Mouse (Mus musculus): ENCODE results near the gene Lmntd2. TPM values are rescaled to one million over a fixed set of nuclear protein-coding genes. Genes with fewer than 3 reads are reported as not detected.

Lmntd2 gene
- polyA plus RNA-seq, 1 experiment from 2014 or later, result 1.8 TPM

DNA sequence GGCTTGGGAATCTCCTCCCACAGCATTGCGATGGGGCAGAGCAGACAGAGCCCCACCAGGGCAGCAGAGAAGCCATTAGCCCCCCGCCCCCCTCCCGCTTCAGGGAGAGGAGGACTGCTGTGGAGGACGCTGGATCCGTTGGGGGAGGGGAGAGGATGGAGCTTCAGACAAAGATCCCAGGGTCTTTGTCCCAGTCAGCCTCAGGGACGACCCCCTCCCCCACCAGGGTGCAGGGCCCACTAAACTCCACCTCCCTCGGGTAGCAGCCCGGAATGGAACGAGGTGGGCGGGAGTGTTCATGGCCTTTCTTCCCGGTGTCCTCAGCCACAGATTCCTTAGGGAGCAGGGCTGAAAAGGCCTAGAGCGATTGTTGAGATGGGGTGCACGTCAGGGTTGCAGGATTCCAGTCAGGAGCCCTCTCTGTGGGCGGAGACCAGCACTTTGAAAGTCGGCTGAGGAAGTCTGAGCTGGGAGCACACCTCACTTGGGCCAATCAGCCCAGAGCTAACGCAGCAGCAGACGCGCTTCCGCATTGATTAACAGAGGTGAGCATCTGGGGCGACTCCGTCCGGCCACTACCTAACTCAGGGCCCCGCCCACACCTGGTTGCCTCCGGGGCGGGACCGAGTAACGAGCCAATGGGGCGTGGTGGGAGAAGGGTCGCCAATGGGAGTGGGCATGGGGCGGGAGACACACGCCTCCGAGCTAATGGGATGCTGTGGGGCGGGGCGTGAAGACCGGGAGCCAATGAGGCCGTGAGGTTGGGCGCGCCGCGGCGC is 1.4 kb upstream of the Lmntd2 start, which contains the start of gene Rassf7:
Gene Rassf7 (plus strand): TSS at position 760 of the 779 bp plus-strand sequence.
- Histone ChIP-seq H3K36me3 (peaks cover 19% of the 10 kb centered on the region), H3K27me3 (no peaks in the 10 kb centered on the region), H3K9me3 (no peaks in the 10 kb centered on the region), H3K4me3 (replicated peaks) (peak within 1 kb of the TSS; percentile 70), H3K27ac (peak within 1 kb of the TSS; percentile 88), H3K4me1 (replicated peaks) (peaks cover 29% of the 10 kb centered on the region), H3K9ac (replicated peaks) (peak within 1 kb of the TSS; percentile 73), H3K4me2 (replicated peaks) (peak within 1 kb of the TSS; percentile 91)
- under 1% methylated on average over 41 of the region's 41 CpGs for WGBS
- ATAC-seq, result peak; percentile 96

DNA sequence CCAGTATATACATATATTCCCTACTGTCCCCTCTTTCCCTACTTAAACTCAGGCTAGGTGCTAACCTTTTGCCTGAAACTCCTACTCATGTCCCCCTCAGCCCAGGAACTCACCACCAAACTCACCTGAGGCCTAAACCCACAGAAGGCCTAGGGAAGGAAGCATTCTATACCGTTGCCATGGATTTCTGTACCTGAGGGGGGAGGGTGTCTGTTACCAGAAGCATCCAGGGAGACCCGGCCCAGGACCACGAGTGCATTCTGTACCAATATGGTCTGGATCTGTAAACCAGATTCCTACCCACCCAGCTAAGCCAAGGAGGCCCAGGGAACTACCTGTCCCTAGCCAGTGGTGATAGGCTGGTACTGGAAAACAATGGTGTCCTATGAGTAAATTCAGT is 430 bp upstream of the Lmntd2 start:
- Histone ChIP-seq H3K4me1 (replicated peaks) (peaks cover 29% of the 10 kb centered on the region), H3K4me2 (replicated peaks) (no peak overlapping the region), H3K36me3 (peaks cover 13% of the 10 kb centered on the region), H3K27me3 (no peaks in the 10 kb centered on the region), H3K27ac (peak overlapping the region; percentile 88; the same call in 1 of the 2 replicates), H3K9ac (replicated peaks) (no peak overlapping the region), H3K4me3 (replicated peaks) (no peak overlapping the region), H3K9me3 (no peaks in the 10 kb centered on the region)
- ATAC-seq, result no peak
- 74% methylated on average over 3 of the region's 3 CpGs for WGBS

DNA sequence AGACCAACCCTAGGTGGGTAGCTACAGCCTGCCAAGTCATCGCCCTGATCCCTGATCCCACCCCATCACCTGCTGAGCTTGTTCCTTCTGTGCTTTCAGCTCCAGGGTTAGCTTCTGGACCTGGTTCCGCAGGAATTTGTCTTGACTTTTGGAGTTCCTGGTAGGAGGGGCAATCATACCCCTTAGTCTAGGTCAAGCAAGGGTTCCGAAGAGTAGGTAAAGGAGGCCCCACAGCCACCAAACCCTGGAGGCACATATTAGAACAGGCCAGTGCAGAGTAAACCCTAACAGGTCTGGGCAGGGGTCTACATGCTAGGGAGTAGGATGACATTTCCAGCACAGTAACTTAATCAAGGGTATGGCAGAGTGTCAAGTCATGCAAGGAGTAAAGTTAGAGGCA is 747 bp downstream of the Lmntd2 start:
- no peak overlapping the region for H3K27ac ChIP-seq
- no peak overlapping the region for H3K4me2 ChIP-seq (replicated peaks)
- H3K9ac ChIP-seq (replicated peaks), result no peak overlapping the region
- no peak overlapping the region for H3K4me3 ChIP-seq (replicated peaks)
- no peaks in the 10 kb centered on the region for H3K9me3 ChIP-seq
- peaks cover 8% of the 10 kb centered on the region for H3K36me3 ChIP-seq
- H3K4me1 ChIP-seq (replicated peaks), result peaks cover 28% of the 10 kb centered on the region
- ATAC-seq, result no peak
- H3K27me3 ChIP-seq, result no peaks in the 10 kb centered on the region
- 88% methylated on average over 3 of the region's 3 CpGs for WGBS

DNA sequence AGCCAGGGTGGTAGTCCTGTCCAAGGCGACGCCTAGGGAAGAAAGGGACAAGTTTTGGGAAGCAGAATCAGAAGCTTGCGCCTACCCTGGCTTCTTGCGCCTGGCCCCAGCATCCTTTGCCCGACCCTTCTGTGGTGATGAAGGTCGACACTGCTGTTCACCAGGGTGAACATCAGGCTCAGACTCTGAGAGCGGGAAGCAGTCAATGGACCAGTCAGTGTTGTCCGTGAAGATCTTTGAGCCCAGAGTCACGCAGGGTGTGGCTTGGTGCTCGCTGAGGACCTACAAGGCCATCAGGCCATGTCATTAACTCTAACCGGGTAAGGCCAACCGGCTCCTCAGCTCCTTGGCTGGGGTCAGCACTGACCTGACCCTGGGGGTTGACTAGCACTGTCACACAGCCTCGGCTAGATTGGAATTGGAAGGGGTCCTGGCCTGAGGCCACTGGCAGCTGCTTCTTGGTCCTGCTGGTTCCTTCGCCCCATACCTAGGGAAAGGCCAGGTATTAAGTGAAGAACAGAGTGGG is 3.2 kb downstream of the Lmntd2 start:
- Histone ChIP-seq H3K4me1 (replicated peaks) (peaks cover 10% of the 10 kb centered on the region), H3K9me3 (no peaks in the 10 kb centered on the region), H3K27ac (no peak overlapping the region), H3K4me3 (replicated peaks) (no peak overlapping the region), H3K27me3 (no peaks in the 10 kb centered on the region), H3K36me3 (0 out of 2 replicates have a peak, but pooled peaks cover 1% of the 10 kb centered on the region), H3K9ac (replicated peaks) (no peak overlapping the region), H3K4me2 (replicated peaks) (no peak overlapping the region)
- WGBS, result 92% methylated on average over 14 of the region's 14 CpGs
- ATAC-seq, result no peak

DNA sequence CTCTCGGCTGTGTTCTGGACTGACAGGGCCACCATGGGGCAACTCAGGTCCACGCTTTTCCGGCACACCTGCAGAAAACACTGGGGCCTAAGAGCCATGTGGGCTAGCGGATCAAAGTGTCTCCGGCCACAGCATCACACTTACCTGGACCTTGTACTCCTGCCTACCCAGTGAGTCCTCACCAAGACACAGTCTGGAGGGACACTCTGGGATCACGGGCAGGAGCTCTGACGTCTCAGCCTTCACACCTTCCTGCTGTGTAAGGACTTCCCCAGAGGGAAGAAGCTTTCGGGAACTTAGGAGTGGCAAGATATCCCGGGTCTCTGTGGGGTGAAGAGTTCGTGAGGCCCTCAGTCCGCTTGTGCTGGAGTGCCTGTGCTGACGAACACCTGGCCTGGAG is 3.7 kb downstream of the Lmntd2 start:
- Histone ChIP-seq H3K36me3 (0 out of 2 replicates have a peak, but pooled peaks cover 3% of the 10 kb centered on the region), H3K27ac (no peak overlapping the region), H3K4me3 (replicated peaks) (no peak overlapping the region), H3K4me1 (replicated peaks) (peaks cover 9% of the 10 kb centered on the region), H3K9ac (replicated peaks) (no peak overlapping the region), H3K4me2 (replicated peaks) (no peak overlapping the region), H3K27me3 (no peaks in the 10 kb centered on the region), H3K9me3 (no peaks in the 10 kb centered on the region)
- 92% methylated on average over 12 of the region's 12 CpGs for WGBS
- ATAC-seq, result no peak

DNA sequence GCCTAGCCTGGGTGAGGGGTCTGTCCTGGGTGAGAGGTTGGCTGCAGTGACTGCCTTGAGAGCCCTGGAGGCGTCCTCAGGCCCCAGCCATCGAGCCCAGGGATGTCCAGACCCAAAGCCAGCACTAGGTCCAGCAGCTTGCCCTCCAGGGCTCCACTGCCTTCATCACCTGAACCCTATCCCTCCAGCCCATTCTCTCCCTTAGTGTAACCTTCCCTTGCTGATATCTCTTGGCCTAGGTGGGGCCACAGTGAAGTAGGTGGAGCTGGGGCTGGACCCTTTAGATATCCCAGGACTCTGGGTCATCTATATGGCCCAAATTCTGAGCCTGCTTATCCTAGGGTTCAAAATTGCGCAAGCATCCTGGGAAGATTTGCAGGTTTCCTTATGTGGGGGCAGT is 4.4 kb downstream of the Lmntd2 start:
- Histone ChIP-seq H3K4me2 (replicated peaks) (no peak overlapping the region), H3K27me3 (no peaks in the 10 kb centered on the region), H3K4me3 (replicated peaks) (no peak overlapping the region), H3K9me3 (no peaks in the 10 kb centered on the region), H3K9ac (replicated peaks) (no peak overlapping the region), H3K27ac (no peak overlapping the region), H3K36me3 (0 out of 2 replicates have a peak, but pooled peaks cover 3% of the 10 kb centered on the region), H3K4me1 (replicated peaks) (peaks cover 3% of the 10 kb centered on the region)
- 61% methylated on average over 3 of the region's 3 CpGs for WGBS
- ATAC-seq, result no peak

DNA sequence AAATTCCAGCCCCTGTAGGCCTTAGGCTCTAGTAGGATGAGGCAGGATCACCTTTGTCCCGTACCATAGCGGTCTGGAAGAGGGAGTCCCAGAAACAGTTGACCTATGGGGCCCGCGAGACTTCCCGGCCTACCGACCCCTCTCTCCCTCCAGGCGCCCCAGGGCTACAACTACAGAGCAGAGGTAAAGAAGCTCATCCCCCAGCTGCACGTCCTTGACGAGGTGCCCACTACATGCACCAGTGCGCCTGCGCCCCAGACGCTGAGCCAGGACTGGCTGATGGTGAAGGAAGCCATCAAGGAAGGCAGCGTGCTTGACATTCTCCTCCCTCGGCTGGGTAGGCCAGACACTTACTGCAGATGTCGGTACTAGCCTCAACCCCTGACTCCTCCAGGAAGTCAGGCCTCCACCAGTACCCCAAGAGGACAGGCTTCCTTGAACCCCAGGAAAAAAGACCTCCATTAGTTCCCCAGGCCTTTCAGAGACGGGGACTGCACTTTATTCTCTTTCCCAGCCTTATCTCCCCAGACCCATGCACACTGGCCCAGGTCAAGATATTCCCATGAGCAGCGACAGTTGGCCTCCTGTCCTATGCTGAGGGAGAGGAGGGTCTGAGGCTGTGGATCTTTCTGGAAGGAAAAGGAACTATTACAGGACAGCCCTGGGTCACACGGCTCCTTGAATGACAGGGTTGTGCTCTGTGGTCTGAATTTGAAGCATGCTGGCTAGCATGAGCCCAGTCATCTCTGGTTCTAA is 7.5 kb downstream of the Lmntd2 start:
- Histone ChIP-seq H3K4me1 (replicated peaks) (no peaks in the 10 kb centered on the region), H3K9ac (replicated peaks) (no peak overlapping the region), H3K4me2 (replicated peaks) (no peak overlapping the region), H3K4me3 (replicated peaks) (no peak overlapping the region), H3K27ac (no peak overlapping the region), H3K27me3 (no peaks in the 10 kb centered on the region), H3K9me3 (no peaks in the 10 kb centered on the region), H3K36me3 (0 out of 2 replicates have a peak, but pooled peaks cover 3% of the 10 kb centered on the region)
- WGBS, result 93% methylated on average over 18 of the region's 18 CpGs
- ATAC-seq, result no peak

DNA sequence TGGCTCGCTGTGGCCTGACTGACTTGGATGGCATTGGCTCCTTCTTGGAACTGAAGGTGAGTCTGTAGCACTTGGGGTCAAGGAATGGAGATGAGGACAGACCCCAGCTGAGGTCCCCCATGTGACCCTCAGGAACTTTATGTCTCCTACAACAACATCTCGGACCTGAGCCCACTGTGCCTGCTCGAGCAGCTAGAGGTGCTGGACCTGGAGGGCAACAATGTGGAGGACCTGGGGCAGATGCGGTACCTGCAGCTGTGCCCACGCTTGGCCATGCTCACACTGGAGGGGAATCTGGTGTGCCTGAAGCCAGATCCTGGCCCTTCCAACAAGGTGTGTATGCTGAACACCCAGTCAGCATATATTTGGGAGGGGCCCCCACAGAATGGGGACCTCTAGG is 8.4 kb downstream of the Lmntd2 start:
- Histone ChIP-seq H3K4me3 (replicated peaks) (no peak overlapping the region), H3K4me2 (replicated peaks) (no peak overlapping the region), H3K27ac (no peak overlapping the region), H3K27me3 (no peaks in the 10 kb centered on the region), H3K4me1 (replicated peaks) (no peaks in the 10 kb centered on the region), H3K36me3 (0 out of 2 replicates have a peak, but pooled peaks cover 3% of the 10 kb centered on the region), H3K9ac (replicated peaks) (no peak overlapping the region), H3K9me3 (no peaks in the 10 kb centered on the region)
- no peak for ATAC-seq
- WGBS, result 93% methylated on average over 5 of the region's 5 CpGs

DNA sequence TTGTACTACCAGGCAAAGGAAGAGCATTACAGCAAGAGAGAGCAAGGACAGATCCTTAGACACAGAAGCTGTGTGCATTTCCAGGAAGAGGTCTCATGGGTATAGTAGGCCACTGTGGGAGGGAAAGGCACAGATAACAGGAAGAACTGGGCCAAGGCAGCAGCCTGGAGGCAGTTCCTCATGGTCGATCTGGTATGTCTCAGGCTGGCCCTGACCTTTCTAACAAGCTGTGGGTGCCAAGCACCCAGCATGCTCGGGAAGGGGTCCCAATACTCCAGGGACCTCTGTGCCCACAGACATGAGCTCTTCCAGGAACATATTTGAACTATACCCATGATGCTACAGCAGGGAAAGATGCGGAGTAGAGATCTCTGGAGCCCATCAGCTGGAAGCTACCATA is 9.3 kb downstream of the Lmntd2 start:
- no peak for ATAC-seq
- H3K27me3 ChIP-seq, result no peaks in the 10 kb centered on the region
- no peak overlapping the region for H3K27ac ChIP-seq
- H3K4me2 ChIP-seq (replicated peaks), result no peak overlapping the region
- WGBS, result 88% methylated on average over 3 of the region's 3 CpGs
- H3K9me3 ChIP-seq, result no peaks in the 10 kb centered on the region
- H3K9ac ChIP-seq (replicated peaks), result no peak overlapping the region
- H3K4me3 ChIP-seq (replicated peaks), result no peak overlapping the region
- 0 out of 2 replicates have a peak, but pooled peaks cover 3% of the 10 kb centered on the region for H3K36me3 ChIP-seq
- H3K4me1 ChIP-seq (replicated peaks), result no peaks in the 10 kb centered on the region

DNA sequence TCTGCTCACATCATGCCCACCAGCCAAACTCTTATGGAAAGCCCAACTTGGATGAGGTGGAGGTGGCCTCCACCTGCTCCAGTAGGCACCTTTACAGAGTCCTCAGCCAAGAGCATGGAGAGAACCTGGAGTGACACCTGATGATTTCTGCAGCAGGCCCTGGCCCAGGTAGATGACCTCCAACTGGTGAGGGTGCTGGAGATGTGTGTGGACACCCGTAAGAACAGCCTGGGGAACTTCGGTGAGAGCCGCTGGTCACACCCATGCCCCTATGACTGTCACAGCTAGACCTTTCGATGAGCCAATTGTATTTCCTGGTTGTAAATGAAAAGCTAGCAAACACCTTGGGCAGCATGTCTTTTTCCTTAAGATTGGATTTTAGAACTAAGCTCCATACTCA is 15.8 kb downstream of the Lmntd2 start:
- no peaks in the 10 kb centered on the region for H3K9me3 ChIP-seq
- H3K36me3 ChIP-seq, result no peaks in the 10 kb centered on the region
- H3K27me3 ChIP-seq, result no peaks in the 10 kb centered on the region
- 97% methylated on average over 4 of the region's 4 CpGs for WGBS
- ATAC-seq, result no peak
- peaks cover 16% of the 10 kb centered on the region for H3K4me1 ChIP-seq (replicated peaks)
- H3K4me2 ChIP-seq (replicated peaks), result no peak overlapping the region
- no peak overlapping the region for H3K27ac ChIP-seq
- no peak overlapping the region for H3K9ac ChIP-seq (replicated peaks)
- no peak overlapping the region for H3K4me3 ChIP-seq (replicated peaks)

DNA sequence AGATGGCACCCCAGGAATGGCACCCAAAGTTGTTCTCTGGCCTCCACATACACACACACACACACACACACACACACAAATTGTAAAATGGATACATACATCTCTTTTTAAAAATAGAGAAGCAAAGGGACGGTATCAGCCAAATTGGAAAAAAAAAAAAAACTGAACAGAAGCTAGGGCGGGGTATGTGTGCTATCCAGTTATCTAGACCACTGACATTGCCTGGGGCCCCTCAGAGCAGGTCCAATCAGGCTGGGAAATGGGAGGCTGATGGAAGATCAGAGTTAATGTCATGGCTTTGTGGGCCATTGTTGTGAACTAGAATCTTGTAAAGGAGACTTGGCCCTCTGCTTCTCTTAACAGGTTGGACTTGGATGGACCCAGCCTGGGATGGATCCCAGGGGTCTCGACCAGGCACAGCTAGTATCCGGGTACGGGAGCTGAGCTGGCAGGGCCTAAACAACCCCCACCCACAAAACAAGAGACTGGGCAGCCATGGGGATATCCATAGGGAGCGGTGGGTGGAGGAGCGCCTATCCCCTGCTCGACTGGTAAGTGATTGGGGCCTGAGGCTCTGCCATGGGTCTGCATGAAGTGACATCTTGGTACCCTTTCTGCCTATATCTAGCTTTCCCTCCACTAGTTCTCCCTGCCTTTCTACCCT is 17.1 kb downstream of the Lmntd2 start:
- peaks cover 6% of the 10 kb centered on the region for H3K36me3 ChIP-seq
- WGBS, result 93% methylated on average over 8 of the region's 8 CpGs
- no peak overlapping the region for H3K4me2 ChIP-seq (replicated peaks)
- H3K27ac ChIP-seq, result no peak overlapping the region
- H3K27me3 ChIP-seq, result no peaks in the 10 kb centered on the region
- peaks cover 30% of the 10 kb centered on the region for H3K4me1 ChIP-seq (replicated peaks)
- H3K9ac ChIP-seq (replicated peaks), result no peak overlapping the region
- ATAC-seq, result no peak
- H3K4me3 ChIP-seq (replicated peaks), result no peak overlapping the region
- H3K9me3 ChIP-seq, result no peaks in the 10 kb centered on the region
